Mouse (Mus musculus) cerebellum, adult 9-10 months (tissue): ENCODE measurements around the gene Rnf31.

Source experiments
- DNase-seq: peaks from one replicate; pipeline ENCODE4 v3.0.0; 2022

Rnf31 gene

DNA sequence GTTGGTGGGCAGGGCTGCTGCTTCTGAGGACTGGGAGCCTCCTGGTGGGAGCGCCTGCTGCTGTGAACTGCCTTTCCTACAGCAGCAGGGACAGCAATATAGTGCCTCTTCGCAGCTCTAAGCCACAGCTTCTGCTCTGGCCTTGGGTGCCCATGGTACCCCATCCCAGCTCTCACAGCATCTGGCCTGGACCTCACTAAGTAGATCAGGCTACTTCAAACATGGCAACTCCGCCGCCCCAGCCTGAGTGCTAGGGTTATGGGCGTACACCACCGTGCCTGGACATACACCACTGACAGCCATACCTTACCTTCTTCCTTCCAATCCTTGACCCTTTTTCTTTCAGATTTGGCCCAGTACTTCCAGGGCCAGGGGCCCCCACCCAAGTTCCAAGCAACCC is 16.8 kb downstream of the Rnf31 start:
- DNase-seq, result no peak

DNA sequence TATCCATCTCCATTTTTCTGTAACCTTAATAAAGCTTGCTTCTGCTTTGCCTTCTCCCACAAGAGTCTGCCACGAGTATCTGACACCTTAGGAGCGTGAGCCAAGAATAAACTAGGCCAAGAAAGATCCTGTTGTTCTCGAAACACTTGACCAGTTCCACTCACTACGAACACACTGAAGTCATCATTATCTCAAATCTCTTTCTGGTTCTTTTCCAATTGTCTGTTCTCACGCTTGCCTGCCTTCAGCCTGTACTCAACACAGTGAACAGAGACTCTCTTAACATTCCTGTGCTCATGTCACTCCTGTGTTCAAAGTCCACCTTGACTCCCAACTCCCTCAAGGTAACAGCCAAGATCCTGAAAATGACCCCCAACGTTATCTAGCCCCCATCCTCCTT is 21.8 kb downstream of the Rnf31 start:
- DNase-seq, result no peak

GRCm38 (mm10) chr14:55614565-55615178 is 23.2 kb downstream of the Rnf31 start:
- DNase-seq, result no peak

- DNase-seq, result no peak
Observed at GRCm38 (mm10) chr14:55615876-55616275, 24.4 kb downstream of the Rnf31 start.

DNA sequence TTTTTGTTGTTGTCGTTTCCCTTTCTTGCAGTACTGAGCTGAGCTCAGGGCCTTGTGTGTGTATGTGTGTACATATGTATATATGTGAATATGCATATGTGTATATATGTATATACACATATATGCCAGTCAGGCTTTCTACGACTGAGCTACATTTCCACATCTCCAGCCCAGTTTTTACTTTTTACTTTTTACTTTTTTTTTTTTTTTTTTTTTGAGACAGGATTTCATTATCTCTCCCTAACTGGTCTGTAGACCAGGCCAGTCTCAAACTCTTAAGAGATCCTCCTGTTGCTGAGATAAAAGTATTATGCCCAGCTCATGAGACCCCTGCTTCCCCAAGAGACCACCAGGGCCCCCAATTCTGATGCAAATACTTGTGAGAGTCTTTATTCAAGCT is 25.3 kb downstream of the Rnf31 start:
- no peak for DNase-seq

- peak; percentile 81 for DNase-seq
Observed at GRCm38 (mm10) chr14:55617822-55618221, 26.3 kb downstream of the Rnf31 start, which contains the start of gene Rec8. Rec8 (plus strand) TSS chr14:55618037.

GRCm38 (mm10) chr14:55618486-55619195 is 27.1 kb downstream of the Rnf31 start:
- DNase-seq, result no peak

GRCm38 (mm10) chr14:55628077-55628827 is 36.7 kb downstream of the Rnf31 start:
- DNase-seq, result no peak

DNA sequence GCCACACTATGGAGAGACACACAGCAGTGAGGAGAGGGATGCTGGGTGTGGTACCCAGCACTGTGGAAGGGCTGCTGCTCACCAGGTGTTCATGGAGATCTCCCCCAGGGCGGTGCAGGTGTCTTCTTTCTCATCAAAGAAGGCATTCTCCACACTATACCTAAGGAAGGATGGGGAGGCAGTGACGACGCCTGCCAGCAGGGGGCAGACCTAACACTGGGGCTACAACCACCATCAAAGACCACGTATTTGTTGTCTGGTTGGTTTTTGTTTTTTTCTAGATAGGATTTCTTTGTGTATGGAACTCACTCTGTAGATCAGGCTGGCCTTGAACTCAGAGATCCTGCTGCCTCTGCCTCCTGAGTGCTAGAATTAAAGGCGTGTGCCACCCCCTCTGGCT is 37.8 kb downstream of the Rnf31 start:
- DNase-seq, result peak; percentile 36

GRCm38 (mm10) chr14:55634874-55635522 is 43.5 kb downstream of the Rnf31 start:
- DNase-seq, result peak; percentile 70

- peak; percentile 77 for DNase-seq
Observed at GRCm38 (mm10) chr14:55635523-55636007, 44.1 kb downstream of the Rnf31 start, which contains the start of gene Ipo4. Ipo4 (minus strand) TSS chr14:55635957.

GRCm38 (mm10) chr14:55637795-55638194 is 46.3 kb downstream of the Rnf31 start, which contains the start of gene Gm49378:
Gm49378 (minus strand) TSS chr14:55637895.
- DNase-seq, result no peak

DNA sequence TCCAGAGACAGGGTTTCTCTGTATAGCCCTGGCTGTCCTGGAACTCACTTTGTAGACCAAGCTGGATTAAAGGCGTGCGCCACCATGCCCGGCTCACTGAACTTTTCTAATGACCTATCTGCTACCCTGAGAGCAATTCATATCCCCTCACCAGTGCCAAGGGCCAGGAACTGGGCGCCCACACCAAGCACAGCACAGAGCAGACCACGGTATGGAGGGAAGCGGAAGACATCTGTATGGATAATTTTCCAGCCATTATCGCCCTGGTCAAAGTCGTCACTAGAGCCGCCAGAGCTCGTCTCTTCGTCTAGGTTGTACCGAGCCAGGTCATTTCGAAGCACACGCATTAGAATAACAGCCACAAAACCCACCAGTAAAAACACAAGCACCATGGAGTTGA is 49.3 kb downstream of the Rnf31 start:
- no peak for DNase-seq

DNA sequence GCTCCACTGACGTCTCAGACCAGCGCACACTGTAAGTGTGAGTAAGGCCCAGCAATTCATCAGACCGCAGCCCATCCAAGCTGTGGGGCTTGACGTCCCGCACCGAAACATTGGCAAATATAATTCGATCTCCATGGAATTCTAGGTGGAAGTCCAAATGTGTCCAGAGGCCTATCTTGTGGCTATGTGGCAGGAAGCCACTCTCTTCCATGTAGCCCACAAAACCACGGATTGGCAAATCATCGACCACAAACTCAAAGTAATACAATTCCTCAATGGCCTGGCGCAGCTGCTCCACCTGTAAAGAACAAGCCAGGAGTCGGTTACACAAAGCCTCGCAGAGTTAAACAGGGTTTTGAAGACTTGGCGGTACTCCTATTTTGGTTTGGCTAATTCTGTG is 49.8 kb downstream of the Rnf31 start:
- DNase-seq, result no peak

DNA sequence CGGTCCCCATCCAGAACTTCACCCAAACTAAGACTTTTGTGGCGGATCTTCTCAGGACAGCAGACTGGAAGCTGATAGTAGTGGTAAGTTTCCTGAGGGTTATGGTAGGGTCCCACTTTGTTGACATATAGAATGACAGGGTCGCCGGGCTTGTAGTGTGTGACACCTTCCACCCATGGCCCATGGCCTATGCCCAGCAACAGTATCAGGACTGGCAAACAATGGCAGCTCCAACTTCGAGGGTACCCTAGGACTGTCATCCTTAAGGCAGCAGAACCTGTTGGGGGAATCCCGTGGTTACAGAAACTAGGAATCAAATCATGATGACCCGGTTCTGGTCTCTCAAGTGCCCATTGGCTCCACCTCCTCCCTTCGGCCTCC is 51.2 kb downstream of the Rnf31 start:
- DNase-seq, result no peak

- DNase-seq, result peak; percentile 85
Observed at GRCm38 (mm10) chr14:55643060-55643907, 51.8 kb downstream of the Rnf31 start, which contains the start of gene Tm9sf1. Tm9sf1 (minus strand) TSS chr14:55643806.

DNA sequence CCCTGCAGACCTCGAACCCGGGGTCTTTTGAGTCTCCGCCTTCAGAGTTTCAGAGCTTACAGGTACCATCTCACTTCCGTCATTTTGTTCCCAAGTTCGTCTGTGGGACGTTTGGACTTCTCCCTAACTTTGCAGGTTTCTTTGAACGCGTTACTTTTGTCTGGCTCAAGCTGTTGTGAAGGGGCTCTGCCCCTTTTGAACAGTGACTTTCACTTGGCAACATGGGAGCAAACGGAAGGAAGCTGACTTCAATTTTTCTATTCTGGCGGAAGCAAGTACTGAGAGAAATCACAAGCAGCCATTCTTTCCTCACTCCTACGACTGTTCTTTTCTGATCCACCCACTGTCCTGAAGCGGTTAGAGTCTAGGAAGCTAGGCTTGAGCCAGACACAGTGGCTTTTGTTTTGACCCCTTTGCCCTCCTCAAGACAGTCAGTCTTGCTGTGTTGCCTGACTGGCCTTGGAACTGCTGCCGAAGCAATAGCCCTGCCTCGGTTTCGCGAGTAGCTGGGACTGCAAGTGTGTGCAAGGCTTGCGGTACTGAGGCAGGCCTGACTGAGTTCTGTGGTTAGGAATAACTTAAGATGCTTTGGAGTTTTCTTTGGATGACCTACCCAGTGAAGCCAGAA is 52.9 kb downstream of the Rnf31 start:
- no peak for DNase-seq

DNA sequence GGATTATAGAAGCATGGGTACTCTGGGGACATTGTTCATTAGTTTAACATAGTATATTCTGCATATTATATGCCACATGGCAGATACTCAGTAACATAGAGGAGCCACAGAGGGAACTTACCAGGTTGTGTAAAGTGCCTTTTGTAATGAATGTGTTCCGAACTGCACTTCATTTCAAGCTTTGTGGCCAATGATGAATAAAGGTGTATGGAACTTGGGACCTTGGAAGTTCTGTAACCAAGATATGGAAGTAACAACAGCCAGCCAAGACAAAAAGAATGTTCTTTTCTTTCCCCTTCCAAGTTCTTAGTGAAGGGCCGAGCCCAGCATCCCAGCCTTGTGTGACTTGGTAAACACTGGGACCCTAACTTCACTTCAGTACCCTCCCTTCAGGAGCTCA is 58.4 kb downstream of the Rnf31 start, which contains the start of gene Tssk4:
Tssk4 (plus strand) TSS at position 301 of the 400 bp plus-strand sequence.
- DNase-seq, result no peak

DNA sequence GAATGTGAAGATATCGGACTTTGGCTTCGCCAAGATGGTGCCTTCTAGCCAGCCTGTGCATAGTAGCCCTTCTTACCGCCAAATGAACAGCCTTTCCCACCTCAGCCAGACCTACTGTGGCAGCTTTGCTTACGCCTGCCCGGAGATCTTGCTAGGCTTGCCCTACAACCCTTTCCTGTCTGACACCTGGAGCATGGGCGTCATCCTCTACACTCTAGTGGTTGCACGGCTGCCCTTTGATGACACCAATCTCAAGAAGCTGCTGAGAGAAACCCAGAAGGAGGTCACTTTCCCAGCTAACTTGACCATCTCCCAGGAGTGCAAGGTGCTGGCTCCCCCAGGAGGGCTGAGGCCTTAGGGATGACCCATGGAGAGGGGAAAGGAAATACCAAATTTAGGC is 60.0 kb downstream of the Rnf31 start:
- DNase-seq, result no peak
